Mouse (Mus musculus): ENCODE measurements around the gene Uvrag.

Uvrag gene

DNA sequence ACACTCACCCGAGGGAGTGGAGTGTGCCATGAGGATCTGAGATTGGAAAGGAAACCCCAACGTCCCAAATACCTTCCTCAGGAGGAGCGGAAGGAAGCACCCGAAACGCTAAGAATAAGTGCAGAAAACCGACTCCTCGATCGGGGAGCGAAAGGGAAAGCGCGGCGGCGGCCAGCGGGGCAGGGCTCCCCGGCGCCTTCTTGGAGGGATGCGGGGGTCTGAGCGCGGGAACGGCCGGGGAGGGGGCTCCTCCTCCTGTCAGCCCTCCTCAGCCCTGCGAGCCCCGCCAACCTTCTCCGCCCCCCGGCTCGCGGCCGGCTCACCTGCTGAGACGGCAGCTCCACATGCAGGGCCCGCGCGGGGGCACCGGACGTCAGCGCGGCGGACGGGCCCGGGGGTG is 430 bp downstream of the Uvrag start:
- no peak for DNase-seq (ENCODE audit: low spot score in 2 of 2)

- DNase-seq (ENCODE audit: low spot score in 2 of 2), result no peak
Measured at GRCm38 (mm10) chr7:99139841-99140491, 975 bp downstream of the Uvrag start.

GRCm38 (mm10) chr7:99137541-99137940 is 3.4 kb downstream of the Uvrag start:
- no peak for DNase-seq (ENCODE audit: low spot score in 2 of 2)

DNA sequence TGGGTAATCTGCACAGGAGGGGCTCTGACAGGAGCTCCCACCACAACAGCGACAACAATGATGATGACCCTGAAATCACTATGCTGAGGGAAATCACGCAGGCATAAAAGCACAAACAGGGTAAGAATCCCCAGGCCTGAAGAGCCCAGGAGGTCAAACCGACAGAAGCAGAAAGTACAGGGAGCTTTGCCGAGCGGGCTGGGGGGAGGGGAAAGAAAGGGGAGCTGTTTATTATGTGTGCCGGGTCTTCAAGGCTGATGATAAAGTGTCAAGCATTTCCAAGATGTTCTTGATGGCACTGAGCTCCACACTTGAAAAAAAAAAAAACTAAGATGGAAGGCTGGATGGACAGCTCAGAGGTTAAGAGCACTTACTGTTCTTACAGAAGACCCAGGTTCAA is 4.2 kb downstream of the Uvrag start:
- DNase-seq (ENCODE audit: low spot score in 2 of 2), result no peak

DNA sequence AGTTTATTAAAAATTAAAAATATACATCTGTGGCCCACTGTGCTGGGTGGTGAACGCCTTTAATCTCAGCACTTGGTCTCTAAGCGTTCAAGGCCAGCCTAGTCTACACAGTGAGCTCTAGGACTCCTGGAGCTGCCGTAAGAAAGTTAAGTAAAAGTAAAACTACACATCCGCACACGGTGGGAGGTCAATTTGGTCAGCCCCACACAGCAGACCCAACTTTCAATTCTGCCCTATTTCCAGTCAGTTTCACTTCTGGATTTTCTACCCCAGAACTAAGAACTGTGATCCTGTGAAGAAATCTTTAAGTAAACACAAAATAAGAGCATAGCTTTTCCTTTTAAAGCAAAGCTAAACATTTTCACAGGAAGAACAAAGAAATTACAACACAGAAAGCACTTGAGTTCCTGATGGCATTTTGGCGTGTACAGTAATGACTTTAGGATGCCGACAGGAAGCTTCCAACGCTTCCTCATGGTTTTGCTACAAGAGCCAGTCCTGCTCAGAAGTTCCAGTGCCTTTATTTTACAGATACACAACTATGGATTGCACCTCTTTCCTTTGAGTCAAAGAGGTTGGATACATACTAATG is 7.0 kb downstream of the Uvrag start:
- no peak for DNase-seq (ENCODE audit: low spot score in 2 of 2)

- no peak for DNase-seq (ENCODE audit: low spot score in 2 of 2)
Measured at GRCm38 (mm10) chr7:99132597-99132996, 8.3 kb downstream of the Uvrag start.

- no peak for DNase-seq (ENCODE audit: low spot score in 2 of 2)
Measured at GRCm38 (mm10) chr7:99131819-99132353, 9.1 kb downstream of the Uvrag start.

GRCm38 (mm10) chr7:99128965-99129364 is 12.0 kb downstream of the Uvrag start:
- DNase-seq (ENCODE audit: low spot score in 2 of 2), result no peak

DNA sequence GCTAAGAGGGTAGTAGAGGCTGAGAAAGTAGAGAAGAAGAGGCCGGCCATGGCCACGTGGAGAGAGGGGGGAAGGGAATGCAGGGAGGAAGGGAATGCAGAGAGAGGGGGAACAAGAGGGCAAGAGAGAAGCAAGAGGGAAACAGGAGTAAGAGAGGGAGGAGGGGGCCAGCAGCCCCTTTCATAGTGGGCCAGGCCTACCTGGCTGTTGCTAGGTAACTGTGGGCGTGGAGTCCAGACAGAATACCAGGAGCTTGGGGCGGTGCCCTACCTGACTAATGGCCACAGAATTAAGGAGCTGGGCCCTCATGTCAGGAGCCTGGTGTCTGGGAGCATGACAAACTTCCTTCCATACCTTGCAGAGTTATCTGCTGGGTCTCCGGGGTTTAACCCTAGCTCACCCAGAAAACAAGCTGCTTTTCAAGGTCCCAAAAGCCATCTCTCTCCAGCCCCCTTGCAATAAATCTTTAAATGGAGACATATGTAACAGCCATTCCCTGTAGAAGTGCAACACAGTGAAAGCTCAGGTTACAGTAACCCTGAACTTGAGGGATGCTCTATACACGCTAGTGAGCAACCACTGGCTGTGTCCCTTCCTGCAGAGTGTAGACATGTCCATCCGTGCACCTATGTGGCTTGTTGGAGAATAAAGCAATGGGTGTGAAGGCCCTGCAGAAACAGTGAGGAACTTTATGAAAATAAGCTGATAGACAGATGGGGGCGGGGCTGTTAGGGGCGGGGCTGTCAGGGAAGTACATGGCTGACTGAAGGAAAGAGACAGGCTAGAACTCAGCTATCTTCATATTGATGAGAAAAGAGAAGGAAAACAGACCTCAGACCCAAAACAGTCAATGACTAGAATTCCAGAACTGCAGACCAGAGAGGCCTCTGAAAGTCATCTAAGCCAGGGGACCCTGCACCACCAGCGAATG is 12.7 kb downstream of the Uvrag start:
- DNase-seq (ENCODE audit: low spot score in 2 of 2), result no peak

DNA sequence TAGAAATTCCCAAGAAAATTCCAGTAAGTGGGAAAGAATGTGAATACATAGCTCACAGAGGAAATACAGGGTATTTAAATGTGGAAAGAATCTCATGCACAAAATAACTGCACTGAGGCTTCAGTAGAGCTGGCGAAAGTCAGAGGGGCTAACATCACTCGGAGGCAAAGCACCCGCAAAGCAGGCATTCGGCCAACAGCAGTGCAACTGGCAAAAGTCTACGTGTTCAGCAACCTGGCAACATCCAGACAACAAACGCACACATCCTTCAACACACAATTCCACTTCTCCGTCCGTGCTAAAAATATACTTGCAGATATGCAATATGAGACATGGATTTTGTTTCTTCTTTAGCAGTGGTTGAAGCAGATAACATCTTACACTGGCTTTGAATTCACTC is 14.9 kb downstream of the Uvrag start:
- DNase-seq (ENCODE audit: low spot score in 2 of 2), result no peak

DNA sequence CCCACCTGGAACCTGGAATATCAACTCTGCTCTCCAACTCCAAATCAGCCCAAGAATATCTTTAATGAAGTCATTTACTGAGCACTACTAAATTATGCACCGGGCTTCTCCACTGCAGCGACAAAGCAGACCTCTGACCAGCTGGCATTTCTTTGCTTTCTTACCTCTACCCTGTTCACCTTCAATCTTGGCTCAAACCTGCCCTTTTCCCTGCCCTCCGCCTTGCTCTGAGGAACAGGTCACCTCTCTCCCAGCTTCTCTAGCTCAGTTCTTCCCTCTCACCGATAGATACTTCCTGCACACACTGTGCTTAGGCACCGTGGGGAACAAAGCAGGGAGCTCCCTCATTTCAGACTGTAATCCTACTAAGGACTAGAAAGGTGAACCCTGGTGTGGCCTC is 18.3 kb downstream of the Uvrag start:
- no peak for DNase-seq (ENCODE audit: low spot score in 2 of 2)

DNA sequence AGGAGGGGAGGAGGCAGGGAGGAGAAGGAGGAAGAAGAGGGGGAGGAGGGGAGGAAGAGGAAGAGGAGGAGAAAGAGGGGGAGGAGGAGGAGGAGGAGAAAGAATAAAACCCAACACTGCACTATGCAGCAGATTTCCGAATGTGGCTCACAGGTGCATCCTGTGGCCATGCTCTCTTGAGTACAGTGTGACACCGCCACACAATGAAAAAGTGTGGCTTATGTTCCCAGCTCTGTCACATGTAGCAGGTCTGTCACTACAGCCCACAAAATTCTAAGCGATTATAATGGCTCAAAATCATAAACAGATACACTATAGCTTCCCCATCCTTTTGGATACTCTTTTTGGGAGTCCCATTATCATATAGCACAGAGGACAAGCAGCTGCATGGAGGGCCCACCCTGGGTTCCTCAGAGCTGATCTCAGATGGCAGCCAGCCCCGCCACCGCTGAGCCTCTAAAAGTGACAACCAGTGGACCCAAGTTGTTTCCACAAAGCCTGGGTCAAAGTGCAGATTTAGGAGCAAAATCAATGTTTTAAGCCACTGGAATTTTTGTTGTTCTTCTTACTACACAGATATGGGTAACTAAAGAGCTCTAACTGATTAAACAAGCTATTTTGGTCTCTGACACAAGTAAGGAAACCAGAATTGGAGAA is 19.9 kb downstream of the Uvrag start:
- DNase-seq (ENCODE audit: low spot score in 2 of 2), result no peak

DNA sequence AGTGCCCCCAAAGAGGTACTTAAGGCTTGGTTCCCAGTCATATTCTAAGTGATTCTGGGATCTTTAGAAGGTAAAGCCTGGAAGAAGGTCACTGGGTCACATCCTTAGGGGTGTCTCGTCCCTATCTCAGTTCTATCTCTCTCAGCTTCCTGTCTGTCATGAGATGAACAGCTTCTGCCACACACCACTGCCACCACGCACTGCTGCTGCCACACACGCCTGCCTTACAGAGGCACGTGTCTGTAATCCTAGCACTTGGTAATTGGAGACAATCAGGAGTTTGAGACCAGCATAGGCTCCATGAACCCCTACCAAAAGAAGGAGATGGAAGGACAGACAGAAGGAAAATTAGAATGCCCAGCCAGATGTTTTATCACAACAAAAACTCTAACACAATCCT is 20.9 kb downstream of the Uvrag start:
- DNase-seq (ENCODE audit: low spot score in 2 of 2), result no peak

DNA sequence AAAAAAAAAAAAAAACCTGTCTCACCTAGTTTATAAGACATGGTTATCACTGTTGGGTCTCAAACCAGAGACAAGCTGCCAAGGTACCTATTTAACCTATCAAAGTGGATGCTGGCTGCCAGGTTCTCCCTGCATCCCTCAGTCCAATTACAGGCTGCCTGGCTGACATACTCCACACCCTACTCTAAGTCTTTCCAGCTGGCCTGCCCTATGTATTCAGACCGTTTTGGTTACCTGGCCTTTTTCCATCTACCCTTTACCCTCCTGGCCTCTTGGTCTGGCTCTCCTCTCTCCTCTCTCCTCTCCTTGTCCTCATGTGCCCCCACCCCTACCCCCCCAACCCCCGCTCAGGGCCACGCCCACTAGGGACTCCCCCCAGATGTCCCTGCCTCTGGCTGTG is 24.2 kb downstream of the Uvrag start:
- no peak for DNase-seq (ENCODE audit: low spot score in 2 of 2)

- DNase-seq (ENCODE audit: low spot score in 2 of 2), result no peak
Measured at GRCm38 (mm10) chr7:99114006-99114726, 26.8 kb downstream of the Uvrag start.

GRCm38 (mm10) chr7:99107566-99107965 is 33.4 kb downstream of the Uvrag start:
- no peak for DNase-seq (ENCODE audit: low spot score in 2 of 2)

- no peak for DNase-seq (ENCODE audit: low spot score in 2 of 2)
Measured at GRCm38 (mm10) chr7:99106714-99107270, 34.1 kb downstream of the Uvrag start.

GRCm38 (mm10) chr7:99101767-99102593 is 39.0 kb downstream of the Uvrag start:
- no peak for DNase-seq (ENCODE audit: low spot score in 2 of 2)

DNA sequence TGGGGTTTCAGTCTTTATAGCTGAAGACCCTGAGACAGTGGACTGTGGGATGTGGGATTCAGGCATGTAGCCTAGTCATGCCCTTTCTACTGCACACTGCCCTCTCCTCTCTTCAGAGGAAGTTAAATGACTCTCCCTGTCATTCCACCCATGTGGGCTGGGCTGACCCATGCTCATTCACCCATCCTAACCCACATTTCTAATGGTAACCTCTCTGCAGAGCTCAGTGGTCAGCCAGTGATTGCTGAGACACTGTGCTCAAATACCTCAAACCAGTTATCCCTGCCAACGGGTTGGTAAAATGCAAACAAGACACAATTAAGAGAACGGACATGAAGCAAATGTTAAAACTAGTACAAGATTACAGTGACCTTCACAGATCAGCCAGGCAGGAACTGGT is 39.9 kb downstream of the Uvrag start:
- no peak for DNase-seq (ENCODE audit: low spot score in 2 of 2)

- DNase-seq (ENCODE audit: low spot score in 2 of 2), result no peak
Measured at GRCm38 (mm10) chr7:99100573-99100972, 40.4 kb downstream of the Uvrag start.

Data from right cerebral cortex, postnatal 36 days (tissue).